Mouse (Mus musculus) megakaryocyte progenitor cell, adult 5-6 weeks (primary cell): ENCODE results near the gene Gm28919. TPM values are rescaled to one million over a fixed set of nuclear protein-coding genes. Genes with fewer than 3 reads are reported as not detected.
"Not testable (repeated sequence)": the region's sequence is repeated elsewhere in the genome, so short reads cannot be mapped to it uniquely, and the experiment has no call there.

Source experiments
- ATAC-seq: replicated peaks from 2 replicates; pipeline ENCODE4 v1.8.0; 2016; ENCODE audit warnings: mild to moderate bottlenecking, moderate TSS enrichment, inconsistent platforms; ENCODE audit not compliant: poor library complexity
- total RNA-seq, 2 experiments: library from RNA; stranded (forward) in 1 of 2; stranded (reverse) in 1 of 2; fragments of 157-497, 149-512 nt in 1 of 2; fragments of 200-1000 nt in 1 of 2; gene quantifications; 2 replicates each; pipeline versions ENCODE4 v1.2.3 to v1.2.4; 2015 to 2017

The Gm28919 gene
- total RNA-seq (2015), result not detected in 2 replicates
- not detected in 2 replicates for total RNA-seq (2017)

DNA sequence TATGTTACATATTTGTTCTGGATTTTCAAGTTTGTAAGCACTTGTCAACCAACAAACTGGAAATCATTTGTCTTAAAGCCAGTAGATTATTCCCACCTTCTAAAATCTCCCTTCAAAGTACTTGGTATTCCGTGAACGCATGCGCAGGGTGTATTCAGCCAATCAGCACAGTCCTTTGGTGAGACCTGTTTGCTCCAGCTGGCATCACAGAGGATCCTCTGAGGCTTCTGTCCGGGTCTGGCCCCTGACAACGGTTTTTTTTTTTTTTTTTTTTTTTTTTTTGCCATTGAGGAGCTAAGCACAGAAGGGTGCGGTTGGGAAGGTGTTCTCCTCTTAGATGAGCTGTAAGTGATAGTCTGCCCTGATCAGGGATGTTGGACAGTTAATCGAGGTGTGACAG lies at the start of gene Gm28919:
Gene Gm28919, plus strand, starts transcription at position 301 of the 400 bp plus-strand sequence.
- ATAC-seq, result not testable (repeated sequence)

Other genes with a start within 250 kb of the Gm28919 start
- not detected in 2 replicates for gene Gm21719, start 99.3 kb downstream of the Gm28919 start, total RNA-seq (2015)
- not detected in 2 replicates for gene Gm21719, start 99.3 kb downstream of the Gm28919 start, total RNA-seq (2017)